ENCODE assay signal across 7 mouse cellular contexts in genomic region chr9:74861561-74861980, GRCm38 (mm10). TPM values are rescaled to one million over a fixed set of nuclear protein-coding genes. Genes with fewer than 3 reads are reported as not detected.
A peak's percentile ranks its signal among the peaks of the same experiment; 100 is the strongest.
DNase-seq lines count a peak whose midpoint lies in the region; ATAC-seq lines count a peak whose summit lies in the region.

Gene Onecut1, plus strand, starts transcription at chr9:74861921.

- peak; percentile 51 for DNase-seq in thymus, postnatal 4 days
- DNase-seq in thymus, postnatal 25 days = no peak
- DNase-seq in embryo, embryonic 11.5 days (ENCODE audit: low read depth, low spot score) = peak; percentile 65
- peak; percentile 80 for DNase-seq in liver
- DNase-seq in thymus, postnatal 36 days = no peak

- under 1% methylated on average over 45 of the region's 45 CpGs for WGBS in heart, embryonic 16.5 days
- 2% methylated on average over 45 of the region's 45 CpGs for WGBS in neural tube, embryonic 12.5 days

- ATAC-seq in heart, embryonic 16.5 days (replicated peaks; ENCODE audit: extremely low read depth, insufficient read depth, low FRiP score) = peak; percentile 50; the same call in 1 of the 2 replicates
- ATAC-seq in neural tube, embryonic 12.5 days (ENCODE audit: low FRiP score, low read depth) = peak; percentile 63

- peaks cover 12% of the 10 kb centered on the region for H3K4me1 ChIP-seq in heart, embryonic 16.5 days (ENCODE audit: control insufficient read depth, insufficient read depth, low read length)
- H3K4me1 ChIP-seq in neural tube, embryonic 12.5 days = peaks cover 33% of the 10 kb centered on the region

- H3K36me3 ChIP-seq in heart, embryonic 16.5 days (ENCODE audit: control insufficient read depth, insufficient read depth) = no peaks in the 10 kb centered on the region
- H3K36me3 ChIP-seq in neural tube, embryonic 12.5 days = no peaks in the 10 kb centered on the region

- H3K27ac ChIP-seq in heart, embryonic 16.5 days (ENCODE audit: low read length) = no peak within 1 kb of the TSS
- peak within 1 kb of the TSS; percentile 37; the same call in 1 of the 2 replicates for H3K27ac ChIP-seq in neural tube, embryonic 12.5 days

- H3K4me2 ChIP-seq in heart, embryonic 16.5 days (ENCODE audit: low read depth, low read length) = peak within 1 kb of the TSS; percentile 78
- H3K4me2 ChIP-seq in neural tube, embryonic 12.5 days (replicated peaks) = peak within 1 kb of the TSS; percentile 89

- peak within 1 kb of the TSS; percentile 1; the same call in 1 of the 2 replicates for H3K9ac ChIP-seq in heart, embryonic 16.5 days (ENCODE audit: low read length)
- peak within 1 kb of the TSS; percentile 72 for H3K9ac ChIP-seq in neural tube, embryonic 12.5 days

- peaks cover 97% of the 10 kb centered on the region for H3K27me3 ChIP-seq in heart, embryonic 16.5 days (ENCODE audit: control insufficient read depth, insufficient read depth, low read length)
- peaks cover 98% of the 10 kb centered on the region for H3K27me3 ChIP-seq in neural tube, embryonic 12.5 days (replicated peaks)

- no peaks in the 10 kb centered on the region; the same call in 1 of the 2 replicates for H3K9me3 ChIP-seq in heart, embryonic 16.5 days (replicated peaks; ENCODE audit: control insufficient read depth, low read length)
- H3K9me3 ChIP-seq in neural tube, embryonic 12.5 days = no peaks in the 10 kb centered on the region

- peak within 1 kb of the TSS; percentile 48 for H3K4me3 ChIP-seq in heart, embryonic 16.5 days (ENCODE audit: low read length)
- H3K4me3 ChIP-seq in neural tube, embryonic 12.5 days = peak within 1 kb of the TSS; percentile 49

RNA-seq across cellular contexts. Expression of gene Onecut1, which starts in this region (rescaled TPM):
- polyA plus RNA-seq in heart, embryonic 16.5 days (2015; fragmentation: Nextera tagmentation; extraction: Ambion mirVana) = not detected in 2 replicates
- polyA plus RNA-seq in neural tube, embryonic 12.5 days (2016; fragmentation: Nextera tagmentation; extraction: Ambion mirVana) = 7.3 and 7.7 TPM in 2 replicates

Comparison
In these comparisons a context has a peak if more than half of its experiments do, and no peak if none do; other contexts are left out.
1. DNase-seq: peak in thymus, postnatal 4 days (single experiment), embryo, embryonic 11.5 days (single experiment) and liver (single experiment); none in thymus, postnatal 25 days (single experiment) and thymus, postnatal 36 days (0 of 2).
2. Peak in ATAC-seq, H3K4me3 ChIP-seq, H3K9ac ChIP-seq and H3K4me2 ChIP-seq in heart, embryonic 16.5 days; RNA of the gene not detected or under 1 TPM.